Mouse (Mus musculus): ENCODE measurements around the gene Pdha2. TPM values are rescaled to one million over a fixed set of nuclear protein-coding genes. Genes with fewer than 3 reads are reported as not detected.

The Pdha2 gene
- polyA plus RNA-seq, 1 experiment: not detected

GRCm38 (mm10) chr3:141197308-141197861, 14.8 kb downstream of the Pdha2 start:
- TF ChIP-seq CTCF (IDR thresholded peaks at IDR 0.05; ENCODE audit: extremely low read depth, insufficient read depth, insufficient read length, insufficient replicate concordance) (no peak), POLR2A (IDR thresholded peaks at IDR 0.05; ENCODE audit: low read depth, low read length) (no peak)
- Histone ChIP-seq H3K4me1 (ENCODE audit: control insufficient read depth, insufficient read depth, insufficient read length) (no peaks in the 10 kb centered on the region), H3K36me3 (ENCODE audit: control insufficient read depth, insufficient read depth, low read length) (no peaks in the 10 kb centered on the region), H3K27me3 (ENCODE audit: control insufficient read depth, insufficient read depth, low read length) (no peaks in the 10 kb centered on the region), H3K4me3 (ENCODE audit: extremely low read depth, insufficient read depth, insufficient read length) (no peak overlapping the region), H3K27ac (ENCODE audit: insufficient read depth, low read length) (no peak overlapping the region)
- 91% methylated on average over 4 of the region's 4 CpGs for WGBS
- no peak for DNase-seq (ENCODE audit: low read depth in 1 of 2, low spot score in 2 of 2)

- DNase-seq (ENCODE audit: low read depth in 1 of 2, low spot score in 2 of 2): no peak
Observed at GRCm38 (mm10) chr3:141191653-141192052, 20.5 kb downstream of the Pdha2 start.

GRCm38 (mm10) chr3:141190429-141190828, 21.7 kb downstream of the Pdha2 start:
- H3K4me1 ChIP-seq (ENCODE audit: control insufficient read depth, insufficient read depth, insufficient read length): no peaks in the 10 kb centered on the region
- no peaks in the 10 kb centered on the region for H3K36me3 ChIP-seq (ENCODE audit: control insufficient read depth, insufficient read depth, low read length)
- no peak overlapping the region for H3K4me3 ChIP-seq (ENCODE audit: extremely low read depth, insufficient read depth, insufficient read length)
- no peak overlapping the region for H3K27ac ChIP-seq (ENCODE audit: insufficient read depth, low read length)
- 89% methylated on average over 4 of the region's 4 CpGs for WGBS
- TF ChIP-seq CTCF (IDR thresholded peaks at IDR 0.05; ENCODE audit: extremely low read depth, insufficient read depth, insufficient read length, insufficient replicate concordance): no peak
- no peak for DNase-seq (ENCODE audit: low read depth in 1 of 2, low spot score in 2 of 2)
- no peaks in the 10 kb centered on the region for H3K27me3 ChIP-seq (ENCODE audit: control insufficient read depth, insufficient read depth, low read length)

More at GRCm38 (mm10) chr3:141191653-141192052, 20.5 kb downstream of the Pdha2 start:
- no peak overlapping the region for H3K4me3 ChIP-seq (ENCODE audit: extremely low read depth, insufficient read depth, insufficient read length)
- no peaks in the 10 kb centered on the region for H3K4me1 ChIP-seq (ENCODE audit: control insufficient read depth, insufficient read depth, insufficient read length)
- no peak overlapping the region for H3K27ac ChIP-seq (ENCODE audit: insufficient read depth, low read length)
- no peaks in the 10 kb centered on the region for H3K27me3 ChIP-seq (ENCODE audit: control insufficient read depth, insufficient read depth, low read length)
- no peaks in the 10 kb centered on the region for H3K36me3 ChIP-seq (ENCODE audit: control insufficient read depth, insufficient read depth, low read length)
- WGBS: 48% methylated on average over 3 of the region's 3 CpGs
- TF ChIP-seq CTCF (IDR thresholded peaks at IDR 0.05; ENCODE audit: extremely low read depth, insufficient read depth, insufficient read length, insufficient replicate concordance): no peak
- no peak for TF ChIP-seq POLR2A (IDR thresholded peaks at IDR 0.05; ENCODE audit: low read depth, low read length)

- Histone ChIP-seq H3K4me3 (ENCODE audit: extremely low read depth, insufficient read depth, insufficient read length) (no peak overlapping the region), H3K4me1 (ENCODE audit: control insufficient read depth, insufficient read depth, insufficient read length) (no peaks in the 10 kb centered on the region), H3K36me3 (ENCODE audit: control insufficient read depth, insufficient read depth, low read length) (no peaks in the 10 kb centered on the region), H3K27me3 (ENCODE audit: control insufficient read depth, insufficient read depth, low read length) (no peaks in the 10 kb centered on the region), H3K27ac (ENCODE audit: insufficient read depth, low read length) (no peak overlapping the region)
- no peak for DNase-seq (ENCODE audit: low read depth in 1 of 2, low spot score in 2 of 2)
- no peak for TF ChIP-seq POLR2A (IDR thresholded peaks at IDR 0.05; ENCODE audit: low read depth, low read length)
- TF ChIP-seq CTCF (IDR thresholded peaks at IDR 0.05; ENCODE audit: extremely low read depth, insufficient read depth, insufficient read length, insufficient replicate concordance): no peak
Observed at GRCm38 (mm10) chr3:141160986-141161385, 51.2 kb downstream of the Pdha2 start.
